Mouse (Mus musculus) spleen, adult 2 months (tissue): Measurements from ENCODE around the gene Xntrpc.

Source experiments
- CTCF ChIP-seq: fragments of 200-500 bp; IDR thresholded peaks from 2 replicates; pipeline ENCODE4 v1.5.1; 2011; ENCODE audit warnings: mild to moderate bottlenecking, inconsistent platforms; ENCODE audit not compliant: insufficient read depth, insufficient read length, insufficient replicate concordance; ENCODE audit errors: extremely low read depth
- POLR2A ChIP-seq: fragments of 200-500 bp; IDR thresholded peaks from 2 replicates; pipeline ENCODE4 v1.6.1; 2011; ENCODE audit warnings: low read depth, low read length, inconsistent platforms

DNA sequence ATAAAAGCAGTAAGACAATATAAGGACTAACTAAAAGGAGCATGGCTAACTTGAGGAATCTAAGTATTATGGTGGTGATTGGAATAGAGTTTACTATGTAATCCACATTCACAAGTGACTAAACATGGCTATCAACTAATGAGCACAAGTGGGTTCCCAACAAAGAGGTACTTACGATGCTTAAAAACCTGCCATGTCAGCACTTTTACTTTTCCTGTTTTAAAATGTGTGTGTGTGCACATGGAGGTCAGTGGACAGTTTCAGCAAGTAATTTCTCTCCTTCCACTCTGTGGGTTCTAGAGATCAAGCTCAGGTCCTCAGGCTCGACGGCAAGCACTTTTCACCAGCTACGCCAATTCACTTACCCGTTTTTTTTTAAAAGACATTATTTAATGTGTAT, 72.4 kb downstream of the Xntrpc start:
- TF ChIP-seq POLR2A (no peak), CTCF (no peak)
